Mouse (Mus musculus): ENCODE results near the gene Ccdc150. TPM values are rescaled to one million over a fixed set of nuclear protein-coding genes. Genes with fewer than 3 reads are reported as not detected.

The Ccdc150 gene
- total RNA-seq (2021) = not detected
- long read RNA-seq, experiment 1 = 0 reads
- long read RNA-seq, experiment 2 = 0 reads

DNA sequence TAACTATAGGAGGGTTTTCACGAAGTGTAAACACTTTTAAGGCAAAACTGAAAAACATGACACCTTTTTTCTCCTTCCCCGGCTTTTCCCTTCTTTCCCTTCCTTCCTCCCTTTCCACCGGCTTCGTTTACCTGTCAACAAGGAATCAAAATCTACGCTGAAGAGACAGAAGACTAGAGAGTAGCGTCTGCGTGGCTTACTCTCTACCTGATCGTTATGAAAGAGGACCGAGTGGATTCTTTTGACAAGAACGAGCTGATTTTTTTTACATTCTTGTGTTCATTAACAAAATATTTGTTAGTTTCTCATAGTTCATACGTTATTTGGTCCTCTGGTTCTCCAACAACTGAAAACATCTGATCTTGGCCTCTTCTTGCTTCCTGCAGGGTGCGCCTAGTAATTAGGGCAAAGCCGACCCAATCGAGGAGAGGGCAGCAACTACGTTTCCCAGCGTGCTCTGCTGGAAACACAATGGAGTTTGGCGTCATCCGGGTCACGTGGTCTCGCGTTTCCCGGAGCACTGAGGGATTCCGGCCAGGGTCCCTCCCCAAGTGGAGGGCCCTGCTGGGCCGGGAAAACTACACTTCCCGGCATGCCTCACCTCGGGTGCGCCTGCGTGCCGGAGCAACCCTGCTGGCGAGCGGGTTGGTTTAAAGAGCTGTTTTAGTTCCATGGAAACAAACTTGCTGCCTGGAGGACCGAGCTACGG is at the start of gene Ccdc150:
TSS of gene Ccdc150 (plus strand) at position 526 of the 709 bp plus-strand sequence.
- peak; percentile 97 to 98 for DNase-seq (ENCODE audit: extremely low spot score in 1 of 2, low spot score in 2 of 2)
- TF ChIP-seq CTCF (IDR thresholded peaks at IDR 0.05) = peak; percentile 10
- peak within 1 kb of the TSS; percentile 46 for H3K4me3 ChIP-seq
- H3K27ac ChIP-seq = peak within 1 kb of the TSS; percentile 63
- intact Hi-C loops (cut with DNase I) = loop anchor here (5.0 kb wide), 2 partner anchors 53 to 208 kb away; partner anchors contain the start of gene Hecw2

- Histone ChIP-seq H3K4me3 (no peak overlapping the region), H3K27ac (no peak overlapping the region)
- intact Hi-C loops (cut with DNase I) = no loop called here
- no peak for TF ChIP-seq CTCF (IDR thresholded peaks at IDR 0.05)
- DNase-seq (ENCODE audit: extremely low spot score in 1 of 2, low spot score in 2 of 2) = no peak
Measured at GRCm38 (mm10) chr1:54220273-54220672, 30.2 kb upstream of the Ccdc150 start.

DNA sequence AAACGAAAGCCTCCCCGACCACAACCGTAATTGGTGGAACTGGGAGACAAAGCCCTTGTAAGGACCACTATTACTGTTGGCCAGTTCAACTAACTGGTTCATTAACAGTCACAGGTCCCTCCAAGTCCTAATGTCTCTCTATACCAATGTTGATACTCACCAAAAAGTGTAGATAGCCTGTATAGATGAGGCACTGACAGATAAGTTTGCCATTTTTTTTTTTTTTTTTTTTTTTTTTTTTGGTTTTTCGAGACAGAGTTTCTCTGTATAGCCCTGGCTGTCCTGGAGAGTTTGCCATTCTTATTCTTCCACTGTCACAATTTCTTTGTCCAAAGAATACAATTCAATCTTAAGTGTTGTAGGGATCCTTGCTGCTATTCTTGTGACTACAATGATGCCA is 7.8 kb upstream of the Ccdc150 start:
- no peak overlapping the region for H3K4me3 ChIP-seq
- no peak for DNase-seq (ENCODE audit: extremely low spot score in 1 of 2, low spot score in 2 of 2)

GRCm38 (mm10) chr1:54275552-54275951 is 25.1 kb downstream of the Ccdc150 start:
- intact Hi-C loops (cut with DNase I) = no loop called here
- H3K27ac ChIP-seq = no peak overlapping the region
- no peak for DNase-seq (ENCODE audit: extremely low spot score in 1 of 2, low spot score in 2 of 2)
- H3K4me3 ChIP-seq = no peak overlapping the region
- peak; percentile 5; the same call in 1 of the 2 replicates for TF ChIP-seq CTCF (IDR thresholded peaks at IDR 0.05)

More for the DNA sequence above, 7.8 kb upstream of the Ccdc150 start:
- H3K27ac ChIP-seq = no peak overlapping the region
- intact Hi-C loops (cut with DNase I) = no loop called here
- TF ChIP-seq CTCF (IDR thresholded peaks at IDR 0.05) = no peak

GRCm38 (mm10) chr1:54279628-54280027 is 29.1 kb downstream of the Ccdc150 start:
- Histone ChIP-seq H3K27ac (no peak overlapping the region), H3K4me3 (no peak overlapping the region)
- no peak for DNase-seq (ENCODE audit: extremely low spot score in 1 of 2, low spot score in 2 of 2)
- intact Hi-C loops (cut with DNase I) = no loop called here
- TF ChIP-seq CTCF (IDR thresholded peaks at IDR 0.05) = no peak

DNA sequence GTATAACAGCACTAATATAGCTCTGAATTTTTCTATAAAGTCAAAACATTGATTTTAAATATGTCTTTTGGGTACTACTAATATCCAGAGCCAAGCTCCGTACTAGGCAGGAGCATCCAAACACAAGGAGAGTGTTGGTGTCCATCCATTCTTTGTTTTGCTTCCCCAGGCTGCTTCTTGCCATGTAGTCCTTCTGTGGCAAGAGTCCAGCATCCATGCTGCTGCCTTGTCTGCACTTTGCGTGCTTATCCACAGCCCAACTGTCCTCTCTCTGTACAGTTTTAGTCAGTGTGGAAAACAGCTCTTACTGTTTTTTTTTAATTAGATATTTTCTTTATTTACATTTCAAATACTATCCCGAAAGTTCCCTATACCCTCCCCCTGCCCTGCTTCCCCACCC is 30.2 kb downstream of the Ccdc150 start:
- intact Hi-C loops (cut with DNase I) = no loop called here
- TF ChIP-seq CTCF (IDR thresholded peaks at IDR 0.05) = no peak

GRCm38 (mm10) chr1:54306404-54306803 is 55.9 kb downstream of the Ccdc150 start:
- no peak for TF ChIP-seq CTCF (IDR thresholded peaks at IDR 0.05)
- no peak overlapping the region for H3K27ac ChIP-seq

More for the DNA sequence above, 30.2 kb downstream of the Ccdc150 start:
- no peak overlapping the region for H3K4me3 ChIP-seq
- H3K27ac ChIP-seq = no peak overlapping the region
- DNase-seq (ENCODE audit: extremely low spot score in 1 of 2, low spot score in 2 of 2) = no peak

DNA sequence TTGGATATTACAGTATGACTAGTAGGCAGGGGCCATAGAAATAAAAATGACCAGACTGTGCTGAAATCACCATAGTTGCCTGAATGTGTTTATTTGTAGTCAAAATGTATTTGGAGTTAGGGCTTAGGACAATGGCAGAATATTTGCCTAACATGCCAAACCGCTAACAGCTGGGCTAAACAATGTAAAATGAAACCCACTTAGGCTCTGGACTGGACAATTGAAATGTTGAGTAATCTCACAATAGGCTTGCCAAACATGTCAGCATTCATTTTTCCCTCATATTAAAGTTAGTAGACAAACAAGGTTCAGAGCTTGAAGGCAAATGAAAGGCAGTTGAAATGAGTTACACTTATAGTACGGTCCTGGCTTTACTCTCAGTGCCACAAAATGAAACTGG is 76.2 kb downstream of the Ccdc150 start:
- Histone ChIP-seq H3K4me3 (no peak overlapping the region), H3K27ac (no peak overlapping the region)
- intact Hi-C loops (cut with DNase I) = loop anchor here (10.0 kb wide), 1 partner anchor 112 kb away; no protein-coding TSS in a partner anchor
- no peak for TF ChIP-seq CTCF (IDR thresholded peaks at IDR 0.05)
- no peak for DNase-seq (ENCODE audit: extremely low spot score in 1 of 2, low spot score in 2 of 2)

More at GRCm38 (mm10) chr1:54306404-54306803, 55.9 kb downstream of the Ccdc150 start:
- intact Hi-C loops (cut with DNase I) = no loop called here
- DNase-seq (ENCODE audit: extremely low spot score in 1 of 2, low spot score in 2 of 2) = no peak
- H3K4me3 ChIP-seq = no peak overlapping the region

GRCm38 (mm10) chr1:54327876-54328545 is 77.5 kb downstream of the Ccdc150 start:
- intact Hi-C loops (cut with DNase I) = loop anchor here (10.0 kb wide), 1 partner anchor 113 kb away; no protein-coding TSS in a partner anchor

DNA sequence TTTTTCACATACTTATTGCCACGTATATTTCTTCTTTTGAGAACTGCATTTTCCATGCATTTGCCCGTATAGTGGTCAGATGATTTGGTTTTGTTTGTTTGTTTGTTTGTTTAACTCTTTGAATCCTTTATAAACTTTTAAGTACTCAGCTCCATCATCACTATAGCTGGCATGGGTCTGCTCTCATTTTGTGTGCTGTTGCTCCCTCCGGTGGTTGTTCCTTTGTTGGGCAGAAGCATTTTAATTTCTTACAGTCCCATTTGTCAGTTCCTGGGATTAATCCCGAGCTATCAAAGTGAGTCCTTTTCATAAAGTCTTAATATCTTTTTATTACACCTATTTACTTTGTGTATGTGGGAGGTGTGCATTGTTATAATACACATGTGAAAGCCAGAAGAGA is 82.5 kb downstream of the Ccdc150 start:
- Histone ChIP-seq H3K4me3 (no peak overlapping the region), H3K27ac (no peak overlapping the region)
- intact Hi-C loops (cut with DNase I) = loop anchor here (2.0 to 10.0 kb wide), 3 partner anchors 288 to 616 kb away; no protein-coding TSS in a partner anchor
- DNase-seq (ENCODE audit: extremely low spot score in 1 of 2, low spot score in 2 of 2) = peak; percentile 45 to 46
- peak; percentile 66 for TF ChIP-seq CTCF (IDR thresholded peaks at IDR 0.05)

More at GRCm38 (mm10) chr1:54327876-54328545, 77.5 kb downstream of the Ccdc150 start:
- Histone ChIP-seq H3K4me3 (no peak overlapping the region), H3K27ac (no peak overlapping the region)
- DNase-seq (ENCODE audit: extremely low spot score in 1 of 2, low spot score in 2 of 2) = no peak
- no peak for TF ChIP-seq CTCF (IDR thresholded peaks at IDR 0.05)

DNA sequence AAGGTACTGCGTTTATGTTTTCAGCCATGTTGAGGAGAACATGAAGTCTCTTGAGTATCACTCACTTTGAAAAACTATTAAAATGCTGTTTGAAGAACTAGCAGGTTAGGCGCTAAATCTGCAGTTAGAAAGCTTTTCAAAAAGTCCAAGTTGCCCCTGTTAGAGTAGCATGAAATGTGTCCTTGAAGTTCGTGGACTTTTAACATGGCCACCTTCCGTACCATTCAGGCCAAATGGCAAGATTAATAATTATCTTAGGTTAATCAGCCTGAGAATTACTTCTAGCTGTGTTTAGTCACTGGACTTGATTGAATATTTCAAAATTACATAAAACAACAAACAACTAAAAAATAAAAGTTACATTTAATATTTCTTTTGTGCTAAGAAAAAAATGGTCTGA is 104.3 kb downstream of the Ccdc150 start:
- no peak overlapping the region for H3K4me3 ChIP-seq
- no peak for TF ChIP-seq CTCF (IDR thresholded peaks at IDR 0.05)
- intact Hi-C loops (cut with DNase I) = no loop called here
- no peak overlapping the region for H3K27ac ChIP-seq
- DNase-seq (ENCODE audit: extremely low spot score in 1 of 2, low spot score in 2 of 2) = no peak

DNA sequence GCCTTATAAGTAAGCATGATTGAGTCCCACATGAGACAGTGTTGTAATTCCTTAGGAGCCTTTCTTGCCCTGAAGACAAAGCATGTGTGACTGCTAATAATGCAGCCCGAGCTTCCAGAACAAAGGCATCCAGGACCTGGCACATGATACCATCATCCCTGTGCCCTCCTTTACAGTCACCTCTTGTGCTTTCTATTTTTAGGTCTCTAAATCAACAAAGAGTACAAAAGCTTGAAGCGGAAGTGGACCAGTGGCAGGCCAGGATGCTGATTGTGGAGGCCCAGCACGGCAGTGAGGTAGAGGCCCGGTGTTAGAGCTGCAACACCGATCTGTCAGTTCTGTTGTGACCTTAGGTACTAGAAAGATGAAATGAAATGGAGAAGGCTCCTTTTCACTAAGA is 105.0 kb downstream of the Ccdc150 start:
- no peak overlapping the region for H3K27ac ChIP-seq
- DNase-seq (ENCODE audit: extremely low spot score in 1 of 2, low spot score in 2 of 2) = no peak
- intact Hi-C loops (cut with DNase I) = no loop called here
- H3K4me3 ChIP-seq = no peak overlapping the region
- no peak for TF ChIP-seq CTCF (IDR thresholded peaks at IDR 0.05)

Data from left cerebral cortex, adult 2 months (tissue).